Mouse (Mus musculus) naive thymus-derived CD4-positive, alpha-beta T cell, adult 2 months (primary cell): Measurements from ENCODE around the gene Nr3c2.

Source experiments
- DNase-seq: peaks from one replicate; pipeline ENCODE4 v3.0.0-alpha.2; 2011; ENCODE audit warnings: low read depth

Nr3c2 gene

DNA sequence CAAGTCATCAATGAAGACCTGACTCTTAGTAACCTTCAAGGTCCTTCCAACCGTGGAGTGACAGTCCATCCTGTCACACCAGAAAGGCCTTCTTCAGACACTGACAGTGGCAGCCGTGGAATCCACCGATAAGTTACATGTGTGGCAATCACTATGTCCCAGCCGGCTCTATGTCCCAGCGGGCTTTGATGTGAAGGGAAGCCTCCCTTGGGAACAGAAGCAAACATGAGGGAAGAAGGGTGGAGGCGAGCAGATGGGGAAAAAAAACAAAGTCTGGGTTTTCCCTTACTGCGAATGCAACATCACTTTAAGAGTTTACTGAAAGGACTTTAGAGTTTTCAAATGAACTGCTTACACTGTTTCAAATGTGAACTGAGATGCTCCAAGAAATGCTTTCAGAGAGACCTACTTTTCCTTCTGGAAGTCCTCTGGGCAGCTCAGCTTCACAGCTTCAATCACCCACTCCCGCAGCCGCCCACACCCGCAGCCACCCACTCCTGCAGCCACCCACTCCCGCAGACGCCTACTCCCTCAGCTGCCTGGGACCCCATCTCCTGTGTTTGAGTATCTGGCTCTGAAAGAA is 273.9 kb downstream of the Nr3c2 start:
- DNase-seq: no peak

DNA sequence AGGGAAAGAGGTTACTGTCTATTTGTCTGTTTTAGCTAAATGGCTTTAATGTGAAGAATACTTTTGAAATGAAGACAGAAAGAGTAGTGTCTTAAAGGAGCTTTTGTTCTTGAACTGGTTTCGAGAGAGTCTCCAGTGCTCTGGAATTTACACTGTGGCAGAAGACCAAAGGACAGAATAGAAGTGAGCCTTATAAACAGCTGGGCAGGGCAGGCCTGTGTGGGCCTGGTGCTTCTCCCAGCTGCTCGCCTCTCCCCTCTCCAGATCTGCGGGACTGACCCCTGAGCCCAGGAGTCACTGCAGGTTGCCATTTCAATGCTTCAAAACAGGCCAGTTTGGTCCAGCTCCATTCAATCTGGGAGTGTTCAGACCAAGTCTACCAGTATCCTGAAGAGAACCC is 274.5 kb downstream of the Nr3c2 start:
- no peak for DNase-seq

DNA sequence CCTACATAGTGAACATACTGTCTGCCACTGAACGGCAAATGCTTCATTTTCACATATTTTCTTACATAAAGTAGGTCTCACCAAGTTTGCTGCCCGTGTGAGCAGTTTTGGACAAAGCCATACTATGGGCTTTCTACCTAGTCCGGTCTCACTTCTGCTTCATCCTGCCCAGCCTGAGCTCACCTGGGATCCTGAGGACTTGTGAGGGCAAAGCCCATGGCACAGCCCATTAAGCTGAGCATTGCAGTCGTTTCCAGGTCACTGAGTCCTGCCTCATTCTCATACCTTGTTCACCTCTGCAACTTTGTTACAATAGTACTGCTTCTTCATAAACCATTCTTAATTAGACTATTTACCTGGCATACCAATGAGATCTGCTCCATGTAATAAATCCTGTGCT is 276.2 kb downstream of the Nr3c2 start:
- DNase-seq: no peak

DNA sequence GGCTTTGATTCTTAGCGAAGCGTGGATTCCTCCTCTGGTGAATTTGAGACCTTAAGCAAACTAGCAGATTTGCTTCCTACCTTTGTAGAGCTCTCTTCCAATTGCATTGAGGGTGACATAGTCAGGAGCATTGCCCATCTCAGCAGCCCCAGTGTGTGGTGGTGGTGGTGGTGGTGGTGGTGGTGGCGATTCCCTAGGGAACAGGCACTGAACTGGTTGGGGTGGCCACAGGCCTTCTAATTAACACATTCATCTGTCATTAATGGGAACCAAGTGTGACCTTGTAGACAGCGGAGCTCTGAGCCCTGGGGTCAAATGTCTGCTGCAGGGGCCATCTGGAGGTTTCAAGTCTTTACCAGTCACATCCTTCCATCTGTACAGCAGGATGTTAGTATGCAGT is 277.1 kb downstream of the Nr3c2 start:
- no peak for DNase-seq

DNA sequence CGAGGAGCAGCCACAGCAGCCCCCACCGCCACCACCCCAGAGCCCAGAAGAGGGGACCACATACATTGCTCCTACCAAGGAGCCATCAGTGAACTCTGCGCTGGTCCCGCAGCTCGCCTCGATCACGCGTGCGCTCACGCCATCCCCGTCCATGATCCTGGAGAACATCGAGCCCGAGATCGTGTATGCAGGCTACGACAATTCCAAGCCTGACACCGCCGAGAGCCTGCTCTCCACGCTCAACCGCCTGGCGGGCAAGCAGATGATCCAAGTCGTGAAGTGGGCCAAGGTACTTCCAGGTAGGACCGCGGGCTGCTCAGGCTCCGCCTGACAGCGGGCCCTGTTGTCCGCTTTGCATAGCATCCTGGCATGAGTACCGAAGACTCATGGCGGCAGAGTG is 286.6 kb downstream of the Nr3c2 start:
- no peak for DNase-seq

DNA sequence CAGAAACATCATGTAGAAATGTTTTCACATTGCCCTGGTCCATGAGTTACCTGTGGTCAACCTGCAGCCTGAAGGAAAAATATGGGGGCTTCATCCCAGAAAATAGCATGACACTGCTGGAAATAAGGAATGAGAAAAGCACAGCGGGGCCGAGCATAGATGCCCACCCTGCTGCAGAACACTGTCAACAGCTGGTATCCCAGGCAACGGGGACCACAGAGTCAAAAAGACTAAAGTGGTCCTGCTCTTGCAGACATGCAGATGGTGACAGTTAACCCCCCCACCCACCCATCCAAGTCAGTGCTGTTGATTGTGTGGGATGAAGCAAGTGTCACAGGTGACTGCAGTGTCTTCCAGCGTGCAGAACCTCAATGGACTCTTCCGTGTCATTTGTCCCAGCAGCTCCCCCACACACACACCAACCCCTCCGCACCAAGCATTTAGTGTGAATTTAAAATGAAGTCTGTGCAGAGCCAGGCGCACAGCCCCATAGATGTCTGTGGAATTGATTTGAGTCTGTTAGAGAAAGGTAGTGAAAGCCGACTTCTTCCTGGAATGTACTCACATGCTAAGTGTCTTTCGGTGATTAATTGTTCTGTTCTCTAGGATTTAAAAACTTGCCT is 287.8 kb downstream of the Nr3c2 start:
- DNase-seq: no peak

DNA sequence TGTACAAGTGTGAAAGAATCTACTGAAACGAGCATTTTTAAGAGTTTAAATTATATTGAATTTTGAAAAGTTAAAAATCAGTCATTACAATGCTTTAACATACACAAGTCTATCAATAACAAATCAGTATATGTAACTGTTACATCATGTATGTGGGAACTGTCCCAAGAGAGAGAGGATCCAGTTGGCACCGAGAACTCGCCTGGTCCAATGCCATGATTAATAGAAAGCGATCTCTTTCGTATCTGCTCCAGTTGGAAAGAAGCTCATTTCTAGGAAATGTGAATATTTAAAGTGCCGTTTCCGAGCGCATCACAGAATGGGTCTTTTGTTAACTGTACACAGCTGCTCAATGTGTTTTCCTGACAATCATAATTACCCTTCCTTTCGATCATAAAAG is 288.5 kb downstream of the Nr3c2 start:
- no peak for DNase-seq

DNA sequence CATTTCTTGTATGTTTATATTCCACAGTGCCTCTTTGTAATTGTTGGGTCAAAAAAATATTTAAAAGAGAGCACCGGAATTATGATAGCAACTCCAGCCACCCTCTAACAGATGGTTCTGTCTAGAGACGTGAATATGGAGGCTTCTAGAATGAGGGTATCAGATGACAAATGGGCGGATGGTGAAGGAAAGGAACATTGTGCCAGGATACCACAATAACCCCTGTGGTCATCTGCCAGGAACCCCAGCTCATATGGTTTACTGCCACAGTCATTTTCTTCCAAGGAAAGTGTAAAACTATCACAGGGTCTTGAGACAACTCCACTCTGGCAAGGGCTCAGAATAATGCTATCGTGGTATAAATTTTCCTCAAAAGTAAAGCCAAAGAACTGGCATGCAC is 289.1 kb downstream of the Nr3c2 start:
- DNase-seq: no peak

DNA sequence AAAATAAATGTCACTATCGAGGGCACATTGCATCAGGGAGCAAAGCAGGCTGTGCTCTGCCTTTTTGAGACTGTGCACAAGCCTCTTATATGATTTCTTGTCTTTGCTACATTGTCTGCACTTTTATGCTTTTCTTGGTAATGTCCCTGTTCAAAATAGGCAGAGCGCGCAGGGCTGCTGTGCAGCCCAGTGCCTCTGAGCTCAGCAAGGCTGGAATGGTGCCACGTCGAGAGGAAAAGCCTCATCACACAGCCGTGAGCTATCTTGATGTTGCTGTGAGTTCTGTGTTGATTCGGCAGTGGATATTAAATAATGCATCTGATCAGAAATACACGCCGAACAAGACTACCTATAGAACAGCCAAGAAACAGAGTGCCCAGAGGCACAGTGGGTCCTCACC is 290.1 kb downstream of the Nr3c2 start:
- DNase-seq: no peak

DNA sequence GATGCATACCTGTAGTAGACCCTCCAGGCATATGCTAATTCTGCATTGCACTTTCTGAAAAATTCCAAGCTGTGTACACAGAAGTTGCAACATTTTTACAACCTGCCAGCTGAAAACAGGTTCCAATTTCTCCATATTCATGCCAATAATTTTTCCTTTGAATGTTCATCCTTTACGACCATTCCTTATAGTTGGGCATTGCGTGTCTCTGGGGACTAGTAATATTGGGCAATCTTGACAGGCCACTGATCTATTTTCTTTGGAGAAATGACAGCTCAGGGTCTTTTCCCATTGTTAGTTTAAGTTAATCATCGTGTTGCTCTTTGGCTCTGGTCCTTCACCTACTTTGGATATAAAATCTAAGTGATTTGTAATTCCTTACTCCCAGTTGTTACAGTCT is 291.2 kb downstream of the Nr3c2 start:
- no peak for DNase-seq

DNA sequence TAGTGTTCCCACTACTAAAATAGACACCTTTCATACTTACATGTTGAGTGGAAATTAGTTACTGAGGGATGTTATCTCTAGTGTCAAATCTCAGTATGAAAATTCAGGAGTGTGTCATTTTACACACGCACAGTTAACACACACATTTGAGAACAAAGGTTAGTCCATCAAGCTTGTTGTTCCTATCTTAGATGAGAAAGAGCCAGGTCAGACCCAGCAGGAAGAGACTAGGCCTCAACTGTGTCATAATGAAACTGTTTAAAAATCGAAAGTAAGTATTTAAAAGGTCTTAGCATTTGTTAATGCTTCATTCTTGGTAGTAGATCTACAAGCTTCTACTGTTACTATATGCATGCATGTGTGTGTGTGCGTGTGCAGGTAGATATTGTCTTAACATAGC is 310.1 kb downstream of the Nr3c2 start:
- DNase-seq: no peak

DNA sequence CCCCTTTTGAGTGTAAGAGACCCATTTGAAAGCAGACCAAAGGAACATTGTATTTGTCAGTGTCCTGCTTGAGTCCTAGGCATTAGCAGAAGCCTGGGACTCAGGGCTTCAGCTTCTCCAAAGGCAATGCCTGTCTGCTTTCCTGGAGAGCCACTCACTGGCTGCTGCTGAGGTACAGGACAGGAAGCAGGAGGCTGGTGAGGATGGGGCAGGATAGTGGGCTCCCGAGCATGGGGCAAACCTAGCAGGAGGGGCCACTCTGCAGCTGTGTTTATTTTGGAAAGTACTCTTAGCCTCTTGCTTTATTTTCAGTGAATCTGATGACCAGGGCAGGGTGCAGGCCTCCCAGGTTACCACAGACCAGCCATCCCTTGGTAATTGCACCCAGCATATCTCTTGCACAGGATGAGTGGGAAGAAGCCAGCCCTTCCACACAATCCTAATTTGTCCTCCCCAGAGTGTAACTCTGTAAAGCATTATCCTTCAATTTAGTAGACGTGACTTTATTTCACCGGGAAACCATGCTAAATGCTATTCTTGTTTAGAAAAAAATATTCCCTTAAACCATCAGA is 314.7 kb downstream of the Nr3c2 start:
- DNase-seq: no peak

DNA sequence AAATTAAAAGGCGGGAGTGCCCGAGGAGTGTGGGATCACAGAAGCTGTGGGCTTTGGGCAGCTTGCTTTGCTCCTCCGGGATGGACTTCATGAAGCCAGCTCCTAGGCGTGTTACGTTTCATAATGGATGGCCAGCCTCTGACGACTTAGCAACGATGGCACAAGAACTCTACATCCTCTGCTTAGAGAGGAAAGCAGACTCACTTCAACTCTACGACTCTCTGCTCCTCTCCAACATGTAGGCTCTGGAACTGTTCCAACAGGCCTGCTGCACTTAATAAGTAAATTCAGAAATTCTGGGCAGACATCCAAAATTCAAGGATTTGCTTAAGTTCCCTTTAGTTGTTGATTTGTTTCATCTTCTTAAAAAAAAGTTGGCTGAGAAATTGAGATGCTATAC is 315.4 kb downstream of the Nr3c2 start:
- no peak for DNase-seq

DNA sequence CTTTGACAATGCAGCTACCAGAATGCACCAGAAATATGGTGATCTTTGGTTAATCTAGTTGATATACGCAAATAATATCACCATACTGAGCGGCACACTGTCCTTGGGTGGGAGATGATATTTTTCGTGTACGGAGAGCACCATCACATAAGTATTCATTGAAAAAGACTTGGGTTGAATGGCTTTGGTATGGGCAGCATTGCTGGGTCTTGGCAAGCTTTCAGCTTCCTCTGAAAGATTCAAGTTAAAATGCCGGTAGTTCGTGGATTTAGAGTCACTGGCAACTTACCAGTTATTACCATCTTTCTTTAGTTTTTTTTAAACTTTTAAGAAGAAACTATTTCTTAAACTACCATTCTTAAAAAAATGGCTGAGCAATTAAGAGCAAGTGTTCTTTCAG is 315.9 kb downstream of the Nr3c2 start:
- DNase-seq: no peak

DNA sequence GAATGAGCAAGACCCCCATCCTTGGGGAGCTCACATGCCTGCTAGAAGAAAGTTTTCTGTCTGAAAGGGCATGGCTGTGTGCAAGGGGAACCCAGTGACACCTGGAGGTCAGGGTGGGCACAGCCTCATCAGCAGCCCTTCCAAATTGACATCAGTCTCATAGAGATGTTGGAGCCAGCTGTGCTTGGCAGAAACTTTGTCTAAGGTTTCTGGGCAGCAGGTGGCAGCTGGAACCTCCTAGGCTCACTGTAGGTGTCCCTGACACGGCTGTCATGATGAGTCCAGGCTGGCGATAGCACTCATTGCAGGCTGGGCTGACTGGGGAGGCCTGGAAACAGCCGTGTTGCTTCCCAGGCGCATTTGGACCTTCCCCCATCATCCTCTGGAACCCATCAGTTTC is 323.9 kb downstream of the Nr3c2 start:
- DNase-seq: no peak

DNA sequence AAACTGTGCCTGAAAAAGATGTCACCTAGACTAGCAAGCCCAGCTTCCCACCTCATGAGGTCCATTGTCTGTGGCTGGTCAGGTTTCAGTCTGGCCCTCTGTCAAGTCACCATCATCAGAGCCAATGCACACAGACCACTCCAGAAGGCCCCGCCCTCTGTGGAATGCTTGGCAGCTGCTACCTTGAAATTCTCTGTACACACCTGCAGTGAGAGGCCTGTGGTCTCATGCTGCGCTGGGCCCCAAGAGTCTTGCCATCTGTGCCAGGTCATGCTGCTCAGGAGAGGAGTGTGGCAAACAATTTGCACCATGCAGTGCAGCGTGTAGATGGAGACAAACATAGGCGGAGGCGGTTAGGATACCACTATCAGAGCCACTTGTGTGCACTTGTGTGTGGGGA is 328.5 kb downstream of the Nr3c2 start:
- no peak for DNase-seq

DNA sequence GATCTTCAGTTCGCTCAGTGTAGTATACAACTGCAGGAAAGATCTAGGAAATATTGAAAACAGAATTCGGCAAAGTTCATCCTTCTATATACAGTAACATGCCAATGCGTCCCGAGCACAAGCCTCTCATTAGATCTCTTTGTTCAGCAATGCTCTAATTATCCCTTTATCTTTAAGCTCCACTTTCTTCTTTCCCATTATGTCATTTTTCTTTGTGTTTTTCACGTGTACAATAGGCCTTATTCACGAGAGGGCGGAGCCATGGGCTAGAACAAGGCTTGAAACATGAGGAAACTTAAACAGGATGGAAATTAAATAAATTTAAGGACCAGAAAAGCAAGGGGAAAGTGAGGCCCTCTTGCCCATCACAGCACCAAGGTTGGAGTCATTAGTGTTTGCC is 329.4 kb downstream of the Nr3c2 start:
- DNase-seq: no peak

DNA sequence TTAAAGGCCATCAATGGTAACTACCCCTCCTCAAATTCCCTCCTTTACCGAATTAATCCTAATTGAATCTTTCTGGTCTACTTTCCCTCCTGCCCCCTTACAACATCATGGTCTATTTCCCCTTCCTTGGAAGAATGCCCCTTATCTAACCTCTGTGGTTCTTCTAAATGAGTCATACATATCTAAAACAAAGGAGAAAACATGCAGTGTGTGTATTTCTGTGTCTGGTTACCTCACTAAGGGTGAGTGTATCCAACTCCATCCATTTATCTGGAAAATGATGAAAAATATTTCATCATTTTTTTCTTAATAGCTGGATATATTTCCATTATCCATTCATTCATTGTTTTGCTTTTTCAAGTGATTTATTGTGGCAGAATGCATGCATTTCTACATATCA is 332.0 kb downstream of the Nr3c2 start:
- no peak for DNase-seq

DNA sequence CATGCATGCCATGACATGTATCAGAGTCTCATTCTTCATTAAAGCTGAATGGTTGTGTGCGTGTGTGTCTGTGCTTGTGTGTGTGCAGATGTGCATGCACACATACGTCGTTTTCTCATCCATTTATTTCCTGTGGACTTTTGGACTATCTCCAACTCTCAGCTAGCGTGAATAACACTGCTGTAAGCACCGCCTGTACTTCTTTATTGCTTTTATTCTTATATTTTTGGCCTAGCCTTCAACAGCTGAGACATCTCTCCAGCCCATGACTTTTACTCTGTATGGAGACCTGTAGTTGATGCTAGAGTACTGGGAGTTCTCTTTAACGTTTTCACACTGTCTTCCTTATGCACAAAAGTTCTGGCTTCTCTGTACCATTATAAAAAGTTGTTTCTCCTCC is 332.6 kb downstream of the Nr3c2 start:
- no peak for DNase-seq

DNA sequence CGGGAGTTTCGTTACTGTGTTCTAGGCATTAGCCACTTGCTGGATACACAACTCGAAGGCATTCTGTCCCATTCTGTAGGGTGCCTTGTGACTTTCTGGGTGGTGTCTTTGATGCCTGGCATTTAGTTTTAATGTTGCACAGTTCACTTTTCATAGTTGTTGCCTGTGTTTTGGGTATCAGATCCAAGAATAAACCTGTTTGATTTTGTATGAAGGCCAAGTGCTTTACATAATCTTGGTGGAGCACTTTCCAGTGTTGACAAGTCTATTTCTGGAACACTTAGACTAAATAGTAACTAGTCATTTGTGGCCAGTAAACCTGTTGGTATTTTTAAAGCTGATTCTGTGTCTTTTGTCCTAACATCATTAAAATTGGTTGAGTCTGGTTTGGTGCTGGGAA is 333.2 kb downstream of the Nr3c2 start:
- no peak for DNase-seq

DNA sequence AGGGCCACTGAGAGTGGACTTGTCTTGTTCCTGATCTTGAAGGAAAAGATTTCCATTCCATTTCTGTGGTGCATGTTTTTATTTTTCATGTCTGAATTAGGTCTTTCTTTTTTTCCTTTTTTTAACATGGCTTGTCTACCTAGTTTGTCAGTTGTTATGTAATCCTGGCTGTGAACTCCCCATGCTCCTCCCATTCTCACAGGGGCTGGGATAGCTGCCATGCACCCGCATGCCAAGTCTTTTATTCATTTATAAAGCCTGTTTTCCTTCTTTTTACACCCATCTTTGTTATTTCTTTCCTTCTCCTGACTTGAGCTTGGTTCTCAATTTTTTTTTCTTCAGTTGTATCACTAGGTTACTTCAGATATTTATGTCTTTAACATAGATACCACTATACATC is 337.5 kb downstream of the Nr3c2 start:
- DNase-seq: no peak

DNA sequence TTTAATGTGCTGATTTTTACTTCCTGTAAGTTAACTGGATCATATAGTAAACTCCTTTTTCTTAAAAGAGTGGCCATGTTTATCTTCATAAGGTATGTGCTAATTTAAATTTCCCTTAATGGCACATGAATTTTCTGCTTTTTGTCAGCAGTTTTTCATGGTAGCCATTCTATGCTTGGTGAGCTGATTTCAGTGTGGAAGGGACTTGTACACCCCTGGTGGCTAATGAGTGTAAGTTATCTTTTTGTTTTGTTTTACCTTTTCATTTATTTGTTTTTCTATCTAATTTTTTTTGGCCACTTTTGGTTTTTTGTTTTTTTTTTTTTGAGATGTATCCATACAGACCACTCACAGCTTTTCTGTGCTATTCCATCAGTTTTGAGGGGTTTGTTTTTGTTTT is 340.2 kb downstream of the Nr3c2 start:
- no peak for DNase-seq

DNA sequence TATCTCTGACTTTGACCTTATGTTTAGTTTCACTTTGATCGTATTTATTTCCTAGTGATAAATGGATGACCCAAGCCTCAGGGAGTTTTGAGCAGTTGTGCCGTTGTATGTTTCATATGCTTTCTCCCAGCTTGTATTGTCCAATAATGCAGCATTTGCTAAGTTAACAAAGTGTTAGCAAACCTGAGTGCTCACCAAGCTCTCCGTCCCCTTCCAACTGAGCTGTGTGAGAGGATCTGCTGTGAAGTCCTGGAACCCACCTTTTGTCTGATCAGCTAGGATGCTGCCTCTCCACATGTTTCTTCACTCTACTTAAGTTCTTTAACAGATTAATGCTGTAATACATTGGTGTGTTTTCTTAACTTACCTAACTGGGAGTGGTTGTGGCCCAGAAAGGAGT is 342.1 kb downstream of the Nr3c2 start:
- DNase-seq: no peak

DNA sequence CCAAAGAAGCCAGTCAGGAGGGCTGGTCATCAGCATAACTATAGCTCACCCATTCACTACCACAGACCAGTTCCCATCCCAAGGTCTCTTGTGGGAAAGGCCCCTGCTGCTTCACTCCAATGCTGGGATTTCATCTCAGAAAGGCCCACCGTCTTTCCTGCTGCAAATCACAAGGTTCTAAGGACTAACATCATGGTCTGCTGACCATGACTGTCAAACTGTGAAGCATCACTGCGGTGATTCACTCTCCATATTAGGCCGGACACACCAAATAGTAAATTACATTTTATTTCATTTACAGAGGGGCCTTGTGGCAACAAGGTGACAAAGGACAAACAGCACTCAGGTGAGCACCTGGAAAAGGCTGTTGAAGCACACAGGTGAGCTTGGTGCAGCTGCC is 350.9 kb downstream of the Nr3c2 start:
- no peak for DNase-seq
